Mouse (Mus musculus): ENCODE measurements around the gene Cxcl15. TPM values are rescaled to one million over a fixed set of nuclear protein-coding genes. Genes with fewer than 3 reads are reported as not detected.
"Not testable (repeated sequence)": the region's sequence is repeated elsewhere in the genome, so short reads cannot be mapped to it uniquely, and the experiment has no call there.

The Cxcl15 gene
- polyA plus RNA-seq, 2 experiments from 2014 or later: not detected

GRCm38 (mm10) chr5:90790074-90790502 is 4.2 kb upstream of the Cxcl15 start:
- ATAC-seq: no peak

- ATAC-seq: not testable (repeated sequence)
These were observed 1.1 kb downstream of the Cxcl15 start for GRCm38 (mm10) chr5:90795392-90795791.

- ATAC-seq: no peak
These were observed 10.2 kb downstream of the Cxcl15 start for GRCm38 (mm10) chr5:90804574-90804973.

- no peak for ATAC-seq
These were observed 11.7 kb downstream of the Cxcl15 start for GRCm38 (mm10) chr5:90806050-90806449.

GRCm38 (mm10) chr5:90807176-90807950 is 13.0 kb downstream of the Cxcl15 start:
- ATAC-seq: no peak

GRCm38 (mm10) chr5:90819756-90820155 is 25.4 kb downstream of the Cxcl15 start:
- no peak for ATAC-seq

- no peak for ATAC-seq
These were observed 37.9 kb downstream of the Cxcl15 start for GRCm38 (mm10) chr5:90832145-90832767.

- ATAC-seq: no peak
These were observed 38.5 kb downstream of the Cxcl15 start for GRCm38 (mm10) chr5:90832768-90833388.

GRCm38 (mm10) chr5:90834436-90834835 is 40.1 kb downstream of the Cxcl15 start:
- no peak for ATAC-seq

GRCm38 (mm10) chr5:90838582-90838981 is 44.2 kb downstream of the Cxcl15 start:
- no peak for ATAC-seq

GRCm38 (mm10) chr5:90840902-90841869 is 46.9 kb downstream of the Cxcl15 start:
- ATAC-seq: no peak

GRCm38 (mm10) chr5:90843891-90844290 is 49.6 kb downstream of the Cxcl15 start:
- ATAC-seq: no peak

GRCm38 (mm10) chr5:90850096-90850495 is 55.8 kb downstream of the Cxcl15 start:
- ATAC-seq: not testable (repeated sequence)

- ATAC-seq: not testable (repeated sequence)
These were observed 57.1 kb downstream of the Cxcl15 start for GRCm38 (mm10) chr5:90851391-90851790.

Other genes with a start within 250 kb of the Cxcl15 start
- not detected for gene 5830473C10Rik, start 233.4 kb upstream of the Cxcl15 start, polyA plus RNA-seq (2017; shearing (Covaris generic))
- gene Rassf6, start 153.9 kb upstream of the Cxcl15 start, polyA plus RNA-seq (2017; shearing (Covaris generic)): 1 to 10 TPM in 1 of 2 experiments, under 1 TPM in 1; 0.91 to 1.1 TPM
- gene Cxcl5, start 35.2 kb upstream of the Cxcl15 start, polyA plus RNA-seq (2017; shearing (Covaris generic)): not detected
- not detected for gene Ppbp, start 26.0 kb upstream of the Cxcl15 start, polyA plus RNA-seq (2017; shearing (Covaris generic))
- gene Pf4, start 22.1 kb upstream of the Cxcl15 start, polyA plus RNA-seq (2017; shearing (Covaris generic)): not detected
- gene Cxcl3, start 8.4 kb upstream of the Cxcl15 start, polyA plus RNA-seq (2017; shearing (Covaris generic)): not detected
- not detected for gene Cxcl1, start 96.7 kb downstream of the Cxcl15 start, polyA plus RNA-seq (2017; shearing (Covaris generic))
- gene Cxcl2, start 109.3 kb downstream of the Cxcl15 start, polyA plus RNA-seq (2017; shearing (Covaris generic)): not detected
- gene Mthfd2l, start 136.6 kb downstream of the Cxcl15 start, polyA plus RNA-seq (2017; shearing (Covaris generic)): 1 to 10 TPM in 1 of 2 experiments, under 1 TPM in 1; 0.43 to 1.9 TPM
- not detected for gene Epgn, start 232.9 kb downstream of the Cxcl15 start, polyA plus RNA-seq (2017; shearing (Covaris generic))